Mouse (Mus musculus): Measurements from ENCODE around the gene T.
A peak's percentile ranks its signal among the peaks of the same experiment; 100 is the strongest.

T gene

DNA sequence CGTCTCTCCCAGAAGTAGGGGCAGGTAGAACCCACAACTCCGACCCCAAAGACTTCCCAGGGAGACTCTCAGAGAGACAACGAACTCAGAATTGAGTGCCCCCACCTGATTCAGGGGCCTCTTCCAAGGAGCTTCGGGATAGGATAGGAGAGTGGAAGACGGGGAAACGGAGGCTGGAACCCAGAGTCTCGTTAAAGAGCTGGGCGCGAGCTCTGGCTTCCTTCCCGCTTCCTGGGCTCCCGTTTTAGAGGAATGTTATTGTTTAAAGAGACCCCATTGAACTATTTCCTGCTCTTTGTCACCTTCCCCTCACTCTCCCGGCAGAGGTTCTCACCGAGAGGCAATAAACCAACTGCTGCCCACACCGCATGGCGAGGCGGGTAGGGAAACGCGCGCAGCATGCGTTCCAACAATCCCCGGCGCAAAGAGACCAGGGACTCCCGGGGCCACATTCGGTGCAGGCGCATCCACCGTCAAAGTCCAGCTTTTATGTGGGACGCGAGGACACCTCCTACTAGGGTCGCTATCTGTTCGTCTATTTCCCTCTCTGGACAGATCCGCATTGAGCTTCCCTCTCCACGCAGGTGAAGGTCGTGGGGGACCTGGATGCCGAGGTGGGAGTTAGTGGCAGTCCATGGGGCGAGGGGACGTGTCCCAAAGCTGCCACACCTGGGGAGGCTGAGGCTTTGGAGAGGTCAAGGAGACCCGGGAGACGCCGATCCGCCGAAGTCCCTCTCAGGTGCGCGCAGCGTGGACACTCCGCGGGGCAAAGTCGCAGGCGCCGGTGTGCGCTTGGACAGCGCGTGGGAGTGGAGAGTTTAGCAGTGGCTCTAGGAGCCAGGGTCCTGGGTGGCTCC lies 874 bp upstream of the T start:
- no peak for DNase-seq

- DNase-seq = no peak
Observed at GRCm38 (mm10) chr17:8436184-8436583, 2.0 kb downstream of the T start.

DNA sequence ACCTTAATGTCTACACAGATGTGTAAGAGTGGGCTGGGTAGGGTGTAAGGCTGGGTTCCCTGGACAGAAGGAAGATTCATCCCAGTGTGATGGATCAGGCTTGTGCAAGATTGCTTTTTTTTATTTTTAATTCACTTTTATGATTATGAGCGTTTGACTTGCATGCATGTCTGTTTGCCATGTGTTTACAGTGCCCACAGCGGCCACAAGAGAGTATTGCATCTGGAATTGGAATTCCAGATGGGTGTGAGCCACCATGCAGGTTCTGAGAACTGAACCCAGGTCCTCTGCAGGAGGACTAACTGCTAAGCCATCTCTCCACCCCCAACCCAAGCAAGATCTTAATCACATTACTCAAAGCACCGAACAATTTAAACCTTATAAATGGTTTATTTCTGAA lies 9.8 kb downstream of the T start:
- DNase-seq = no peak

- no peak for DNase-seq
Observed at GRCm38 (mm10) chr17:8447676-8448192, 13.5 kb downstream of the T start.

DNA sequence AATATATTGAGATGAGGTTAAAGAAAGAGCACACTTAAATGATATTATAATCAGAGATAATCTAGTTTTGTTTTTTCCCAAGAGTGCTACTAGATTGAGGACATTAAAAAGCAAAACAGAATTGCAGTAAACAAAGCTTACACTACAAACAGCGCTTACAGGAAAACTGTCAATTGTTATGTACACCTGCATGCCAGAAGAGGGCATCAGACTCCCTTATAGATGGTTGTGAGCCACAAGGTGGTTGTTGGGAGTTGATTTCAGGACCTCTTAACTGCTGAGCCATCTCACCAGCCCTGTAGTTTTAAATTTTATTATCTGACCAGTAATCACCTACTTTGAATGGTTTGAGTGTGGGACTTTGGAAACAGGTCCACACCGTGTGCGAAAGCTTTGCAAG lies 14.1 kb downstream of the T start:
- no peak for DNase-seq

DNA sequence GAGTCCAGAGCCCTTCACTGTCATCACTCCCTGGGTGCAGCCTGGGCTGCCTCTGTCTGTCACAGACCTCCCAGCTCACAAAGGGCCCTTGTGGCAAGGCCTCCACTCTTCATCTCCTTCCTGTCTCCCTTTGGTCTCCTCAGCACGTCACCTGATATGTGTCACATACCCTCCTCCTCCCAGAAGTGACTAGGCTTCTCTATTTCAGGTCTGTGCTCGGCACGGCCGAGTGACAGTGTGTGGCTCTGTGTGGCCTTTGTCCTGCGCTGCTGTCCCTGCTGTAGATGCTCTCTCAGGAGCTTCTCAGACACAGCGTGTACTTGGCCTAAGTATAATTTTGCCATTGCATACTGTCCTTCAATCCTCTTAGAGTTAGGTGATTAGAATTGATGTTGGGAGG lies 21.0 kb downstream of the T start:
- no peak for DNase-seq

GRCm38 (mm10) chr17:8455601-8456000 lies 21.4 kb downstream of the T start:
- DNase-seq = no peak

GRCm38 (mm10) chr17:8456856-8457460 lies 22.7 kb downstream of the T start:
- DNase-seq = no peak

DNA sequence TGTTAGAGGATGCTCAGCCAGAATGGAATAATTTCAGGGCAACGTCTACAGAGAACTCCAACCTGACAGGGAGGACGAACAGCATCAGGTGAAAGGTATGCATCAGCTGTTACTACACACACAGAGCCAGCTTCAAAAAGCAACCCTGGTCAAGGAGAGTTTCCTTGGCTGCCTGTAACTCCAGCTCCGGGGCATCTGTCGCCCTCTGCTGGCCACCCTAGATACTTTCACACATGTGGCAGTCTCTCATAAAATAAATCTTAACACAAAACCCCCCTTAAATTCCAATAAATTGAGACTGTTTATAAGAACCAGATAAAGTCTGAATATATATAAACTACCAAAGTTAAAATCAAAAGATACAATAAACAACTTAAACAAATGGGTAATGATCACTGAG lies 27.3 kb downstream of the T start:
- DNase-seq = peak; percentile 18

- peak; percentile 65 for DNase-seq
Observed at GRCm38 (mm10) chr17:8463482-8464128, 29.4 kb downstream of the T start.

GRCm38 (mm10) chr17:8467771-8468170 lies 33.5 kb downstream of the T start:
- DNase-seq = no peak

- DNase-seq = peak; percentile 86
Observed at GRCm38 (mm10) chr17:8468716-8469344, 34.6 kb downstream of the T start.

- DNase-seq = no peak
Observed at GRCm38 (mm10) chr17:8478554-8478953, 44.3 kb downstream of the T start.

DNA sequence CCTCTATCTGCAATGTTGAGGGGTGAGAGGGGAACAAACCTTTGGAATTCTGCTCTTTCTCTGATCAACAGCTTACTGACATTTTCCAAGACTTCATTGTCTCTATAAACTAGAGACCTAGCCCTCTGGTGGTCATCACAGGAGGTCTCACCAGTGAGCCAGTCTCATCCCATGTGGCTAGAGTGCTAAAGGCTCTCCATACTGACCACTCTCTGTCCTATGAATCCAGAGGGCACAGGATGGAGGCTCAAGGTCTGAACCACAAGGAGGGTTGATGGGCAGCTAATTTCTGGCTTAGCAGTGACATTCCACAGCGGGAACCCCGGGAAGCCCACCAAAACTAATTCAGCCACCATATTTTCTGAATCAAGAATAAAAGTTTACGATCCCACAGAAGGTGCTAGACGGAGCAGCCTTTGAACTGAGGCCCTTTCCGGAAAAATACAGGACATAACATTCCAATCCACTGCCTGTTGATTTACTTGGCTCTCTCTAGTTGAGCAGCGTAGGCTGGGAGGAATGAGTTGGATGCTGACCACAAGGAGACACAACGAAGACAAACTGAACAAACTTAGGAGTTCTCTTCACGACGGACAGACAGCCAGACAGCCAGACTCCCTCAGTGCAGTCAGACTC lies 45.4 kb downstream of the T start:
- no peak for DNase-seq

- DNase-seq = no peak
Observed at GRCm38 (mm10) chr17:8481797-8482196, 47.6 kb downstream of the T start.

GRCm38 (mm10) chr17:8482876-8483275 lies 48.7 kb downstream of the T start:
- DNase-seq = no peak

GRCm38 (mm10) chr17:8484246-8484645 lies 50.0 kb downstream of the T start:
- DNase-seq = no peak

- DNase-seq = no peak
Observed at GRCm38 (mm10) chr17:8485146-8485545, 50.9 kb downstream of the T start.

DNA sequence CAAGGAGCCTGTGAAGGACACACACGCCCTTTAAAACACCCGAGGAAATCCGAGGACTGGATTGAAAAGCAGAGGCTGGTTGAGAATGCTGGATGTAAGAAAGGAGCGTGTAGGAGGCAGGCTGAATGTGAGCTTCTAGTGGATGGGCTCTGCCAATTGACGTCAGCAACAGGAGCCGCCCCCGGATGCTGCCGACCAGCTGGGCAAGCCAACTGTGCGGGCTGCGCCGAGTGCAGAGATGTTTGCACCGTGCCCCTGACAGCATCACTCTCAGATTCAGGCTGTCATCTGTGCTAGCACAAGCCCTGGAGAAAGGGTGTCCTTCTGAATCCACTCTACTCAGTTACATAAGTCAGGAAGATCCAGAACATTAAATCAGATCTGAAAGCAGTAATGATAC lies 53.6 kb downstream of the T start:
- DNase-seq = peak; percentile 80

DNA sequence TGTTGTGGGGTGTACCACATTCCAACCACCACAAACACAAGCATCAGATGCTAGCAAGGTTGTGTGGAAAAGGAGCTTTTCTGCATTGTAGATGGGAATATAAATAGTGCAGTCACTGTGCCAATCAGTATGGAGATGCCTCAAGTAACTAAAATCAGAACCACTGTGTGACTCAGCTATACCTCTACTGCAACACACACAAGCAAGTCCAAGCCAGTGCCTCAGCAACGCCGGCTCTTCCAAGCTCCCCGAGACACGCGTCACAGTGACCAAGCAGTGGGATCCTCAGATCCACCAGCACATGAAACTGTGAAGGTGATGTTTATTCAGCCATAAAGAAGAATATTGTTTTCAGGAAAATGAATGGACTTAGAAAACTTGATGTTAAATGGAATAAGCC lies 56.7 kb downstream of the T start:
- no peak for DNase-seq

Data from cerebellum, adult 9-11 months (tissue).